Mouse (Mus musculus): ENCODE measurements around the gene Sbno1.

GRCm38 (mm10) chr5:124349196-124349595, 76.6 kb downstream of the Sbno1 start:
- TF ChIP-seq CTCF (IDR thresholded peaks at IDR 0.05) (no peak), EP300 (IDR thresholded peaks at IDR 0.05; ENCODE audit: insufficient read depth, low read depth, low read length) (no peak), POLR2A (IDR thresholded peaks at IDR 0.05; ENCODE audit: insufficient read depth, low read depth, low read length) (no peak)
